Mouse (Mus musculus) embryonic facial prominence, embryonic 11.5 days (tissue): ENCODE data around the gene Cntrob. TPM values are rescaled to one million over a fixed set of nuclear protein-coding genes. Genes with fewer than 3 reads are reported as not detected.

Experiments used
- ATAC-seq: fragments of 200-750 bp; cut with Nextera tagmentation; replicated peaks from 2 replicates; pipeline ENCODE4 v1.8.0; 2017; ENCODE audit warnings: low read depth; ENCODE audit not compliant: insufficient number of reproducible peaks, low FRiP score, low TSS enrichment
- DNase-seq: peaks from one replicate; pipeline ENCODE4 v3.0.0-alpha.2; 2015; ENCODE audit warnings: low spot score
- H3K27ac ChIP-seq: fragments of 300-500 bp; sonication (generic); replicated peaks from 2 replicates; pipeline ENCODE4 v1.5.1; 2014; ENCODE audit warnings: mild to moderate bottlenecking, low read depth, low read length, control low read depth
- H3K27me3 ChIP-seq: fragments of 300-500 bp; sonication (generic); 2 replicates; pipeline ENCODE4 v1.6.1; 2014; ENCODE audit warnings: mild to moderate bottlenecking, low read length, moderate library complexity, mixed read lengths; ENCODE audit not compliant: control insufficient read depth, insufficient read depth
- H3K36me3 ChIP-seq: fragments of 300-500 bp; sonication (generic); replicated peaks from 2 replicates; pipeline ENCODE4 v1.6.1; 2014; ENCODE audit warnings: low read depth, mild to moderate bottlenecking, low read length, moderate library complexity, mixed read lengths; ENCODE audit not compliant: control insufficient read depth, insufficient read depth
- H3K4me1 ChIP-seq: fragments of 300-500 bp; sonication (generic); 2 replicates; pipeline ENCODE4 v1.6.1; 2014; ENCODE audit warnings: low read length, mixed read lengths; ENCODE audit not compliant: control insufficient read depth, insufficient read depth
- H3K4me2 ChIP-seq: fragments of 300-500 bp; sonication (generic); 2 replicates; pipeline ENCODE4 v1.6.1; 2014; ENCODE audit warnings: low read depth, mild to moderate bottlenecking, control low read depth, low read length, moderate library complexity
- H3K4me3 ChIP-seq: fragments of 300-500 bp; sonication (generic); 2 replicates; pipeline ENCODE4 v1.5.1; 2014; ENCODE audit warnings: low read depth, low read length, control low read depth
- H3K9ac ChIP-seq: fragments of 300-500 bp; sonication (generic); replicated peaks from 2 replicates; pipeline ENCODE4 v1.6.1; 2014; ENCODE audit warnings: mild to moderate bottlenecking, control low read depth, low read length
- H3K9me3 ChIP-seq: fragments of 300-500 bp; sonication (generic); replicated peaks from 2 replicates; pipeline ENCODE4 v1.6.1; 2016; ENCODE audit warnings: mild to moderate bottlenecking, low read length, inconsistent platforms, mixed read lengths; ENCODE audit not compliant: control insufficient read depth
- WGBS: fragments of 180-500 bp; shearing (Covaris S2); extraction: QIAGEN DNeasy Blood & Tissue Kit; methylation state at CpG from one replicate; pipeline ENCODE4 v1.1.7; 2014; 5-methylcytosine and 5-hydroxymethylcytosine counted together
- polyA plus RNA-seq: library from polyadenylated mRNA; unstranded; fragments of >200 nt; fragmentation: Nextera tagmentation; extraction: Ambion mirVana; gene quantifications from 2 replicates; pipeline ENCODE4 v1.2.1, GENCODE M21; 2014

The Cntrob gene
- polyA plus RNA-seq, 1 experiment from 2014 or later, result 19.3 TPM

- Histone ChIP-seq H3K4me1 (no peaks in the 10 kb centered on the region), H3K36me3 (no peaks in the 10 kb centered on the region), H3K4me3 (no peak overlapping the region), H3K9me3 (no peaks in the 10 kb centered on the region), H3K9ac (no peak overlapping the region), H3K27ac (no peak overlapping the region), H3K4me2 (no peak overlapping the region), H3K27me3 (no peaks in the 10 kb centered on the region)
- WGBS, result 65% methylated on average over 5 of the region's 5 CpGs
- no peak for ATAC-seq
- no peak for DNase-seq
These were observed 46.3 kb downstream of the Cntrob start for GRCm38 (mm10) chr11:69277267-69277666.

- Histone ChIP-seq H3K4me1 (no peaks in the 10 kb centered on the region), H3K36me3 (no peaks in the 10 kb centered on the region), H3K27ac (no peak overlapping the region), H3K27me3 (no peaks in the 10 kb centered on the region), H3K9ac (no peak overlapping the region), H3K9me3 (no peaks in the 10 kb centered on the region), H3K4me3 (no peak overlapping the region), H3K4me2 (no peak overlapping the region)
- DNase-seq (no peak), ATAC-seq (no peak)
- WGBS, result 72% methylated on average over 2 of the region's 2 CpGs
These were observed 47.5 kb downstream of the Cntrob start for GRCm38 (mm10) chr11:69276081-69276480.

GRCm38 (mm10) chr11:69275650-69276049, 47.9 kb downstream of the Cntrob start:
- no peak overlapping the region for H3K27ac ChIP-seq
- no peaks in the 10 kb centered on the region for H3K4me1 ChIP-seq
- ATAC-seq, result no peak

GRCm38 (mm10) chr11:69272122-69272740, 51.3 kb downstream of the Cntrob start:
- DNase-seq (peak; percentile 92), ATAC-seq (no peak)
- H3K4me3 ChIP-seq, result no peak overlapping the region
- no peaks in the 10 kb centered on the region for H3K4me1 ChIP-seq
- 37% methylated on average over 16 of the region's 16 CpGs for WGBS
- H3K36me3 ChIP-seq, result no peaks in the 10 kb centered on the region
- no peaks in the 10 kb centered on the region for H3K9me3 ChIP-seq
- no peak overlapping the region for H3K4me2 ChIP-seq
- no peak overlapping the region for H3K27ac ChIP-seq
- H3K27me3 ChIP-seq, result no peaks in the 10 kb centered on the region
- no peak overlapping the region for H3K9ac ChIP-seq

More at GRCm38 (mm10) chr11:69275650-69276049, 47.9 kb downstream of the Cntrob start:
- H3K4me3 ChIP-seq, result no peak overlapping the region
- H3K27me3 ChIP-seq, result no peaks in the 10 kb centered on the region
- no peaks in the 10 kb centered on the region for H3K9me3 ChIP-seq
- H3K9ac ChIP-seq, result no peak overlapping the region
- DNase-seq, result no peak
- H3K36me3 ChIP-seq, result no peaks in the 10 kb centered on the region
- no peak overlapping the region for H3K4me2 ChIP-seq
- WGBS, result 73% methylated on average over 6 of the region's 6 CpGs

GRCm38 (mm10) chr11:69269575-69269974, 54.0 kb downstream of the Cntrob start:
- H3K27me3 ChIP-seq, result no peaks in the 10 kb centered on the region
- H3K36me3 ChIP-seq, result no peaks in the 10 kb centered on the region
- 13% methylated on average over 13 of the region's 13 CpGs for WGBS
- ATAC-seq (no peak), DNase-seq (peak; percentile 87)
- no peak overlapping the region for H3K4me2 ChIP-seq
- no peak overlapping the region for H3K27ac ChIP-seq
- H3K9ac ChIP-seq, result no peak overlapping the region
- H3K4me1 ChIP-seq, result no peaks in the 10 kb centered on the region
- H3K9me3 ChIP-seq, result no peaks in the 10 kb centered on the region
- H3K4me3 ChIP-seq, result no peak overlapping the region

GRCm38 (mm10) chr11:69268100-69268499, 55.5 kb downstream of the Cntrob start:
- DNase-seq (no peak), ATAC-seq (no peak)
- H3K9ac ChIP-seq, result no peak overlapping the region
- H3K4me1 ChIP-seq, result no peaks in the 10 kb centered on the region
- H3K9me3 ChIP-seq, result no peaks in the 10 kb centered on the region
- no peak overlapping the region for H3K27ac ChIP-seq
- no peaks in the 10 kb centered on the region for H3K27me3 ChIP-seq
- H3K4me2 ChIP-seq, result no peak overlapping the region
- no peak overlapping the region for H3K4me3 ChIP-seq
- H3K36me3 ChIP-seq, result no peaks in the 10 kb centered on the region
- 89% methylated on average over 13 of the region's 13 CpGs for WGBS

GRCm38 (mm10) chr11:69267341-69267740, 56.2 kb downstream of the Cntrob start:
- no peak for ATAC-seq
- DNase-seq, result peak; percentile 59
- Histone ChIP-seq H3K9me3 (no peaks in the 10 kb centered on the region), H3K27me3 (no peaks in the 10 kb centered on the region), H3K4me3 (no peak overlapping the region), H3K27ac (no peak overlapping the region), H3K4me2 (no peak overlapping the region), H3K4me1 (no peaks in the 10 kb centered on the region), H3K9ac (peak overlapping the region; percentile 15; the same call in 1 of the 2 replicates), H3K36me3 (no peaks in the 10 kb centered on the region)
- WGBS, result 30% methylated on average over 7 of the region's 7 CpGs

GRCm38 (mm10) chr11:69266253-69266652, 57.3 kb downstream of the Cntrob start:
- no peaks in the 10 kb centered on the region for H3K36me3 ChIP-seq
- H3K4me2 ChIP-seq, result no peak overlapping the region
- H3K9me3 ChIP-seq, result no peaks in the 10 kb centered on the region
- no peak overlapping the region for H3K9ac ChIP-seq
- 34% methylated on average over 10 of the region's 10 CpGs for WGBS
- no peak overlapping the region for H3K27ac ChIP-seq
- H3K4me3 ChIP-seq, result no peak overlapping the region
- ATAC-seq, result no peak; the same call in 1 of the 2 replicates
- H3K27me3 ChIP-seq, result no peaks in the 10 kb centered on the region
- DNase-seq, result peak; percentile 46
- no peaks in the 10 kb centered on the region for H3K4me1 ChIP-seq
